Mouse (Mus musculus): Measurements from ENCODE around the gene Orm2. TPM values are rescaled to one million over a fixed set of nuclear protein-coding genes. Genes with fewer than 3 reads are reported as not detected.

Orm2 gene
- total and polyA plus RNA-seq, 3 experiments, result not detected

GRCm38 (mm10) chr4:63408247-63408646 is 46.0 kb downstream of the Orm2 start:
- dilution Hi-C loops (cut with MboI; ENCODE audit: extremely low pct_ligation_motif_present, extremely low pct_unique_long_range_greater_than_20kb, low sequenced_read_pairs) (no loop called here), in situ Hi-C loops (cut with MboI; ENCODE audit: low pct_ligation_motif_present, low pct_unique_long_range_greater_than_20kb, low sequenced_read_pairs) (loop anchor here (5.0 to 25.0 kb wide), 5 partner anchors 36 to 529 kb away; partner anchors contain the start of genes Orm3 and Tnfsf8)
- Histone ChIP-seq H3K27me3 (replicated peaks) (no peaks in the 10 kb centered on the region), H3K9ac (ENCODE audit: insufficient read depth, low read depth) (peak overlapping the region; percentile 99), H3K4me2 (ENCODE audit: insufficient read depth, low read depth, poor library complexity, severe bottlenecking) (peak overlapping the region; percentile 85), H3K36me3 (replicated peaks in 1 of 2; ENCODE audit: control insufficient read depth in 1 of 2, insufficient read depth in 1 of 2, low read length in 1 of 2) (peaks cover 0 to 10% of the 10 kb centered on the region in 2 experiments), H3K79me2 (replicated peaks; ENCODE audit: control insufficient read depth, extremely low read depth, insufficient read depth, poor library complexity, severe bottlenecking) (peaks cover 42% of the 10 kb centered on the region), H3K4me1 (ENCODE audit: control insufficient read depth in 1 of 2, insufficient read depth in 2 of 2) (peaks cover 23 to 51% of the 10 kb centered on the region in 2 experiments), H3K4me3 (replicated peaks in 1 of 3; ENCODE audit: low read depth in 2 of 3, low read length in 2 of 3, poor library complexity in 1 of 3) (peak overlapping the region; percentile 53 to 93 (median 64)), H3K9me3 (replicated peaks; ENCODE audit: low read length) (no peaks in the 10 kb centered on the region), H3K27ac (ENCODE audit: insufficient read depth, low read depth) (peak overlapping the region; percentile 97)
- TF ChIP-seq MAZ (IDR thresholded peaks at IDR 0.05; ENCODE audit: low read depth, low read length), result no peak
- TF ChIP-seq USF2 (conservative IDR thresholded peaks at IDR 0.05; ENCODE audit: low read depth, low read length), result no peak
- no peak for TF ChIP-seq ZC3H11A (IDR thresholded peaks at IDR 0.05; ENCODE audit: low read depth, low read length)
- no peak for TF ChIP-seq MEF2A (IDR thresholded peaks at IDR 0.05; ENCODE audit: borderline replicate concordance, low read depth, low read length)
- no peak for TF ChIP-seq EP300 (IDR thresholded peaks at IDR 0.05; ENCODE audit: low read length)
- TF ChIP-seq CHD2 (IDR thresholded peaks at IDR 0.05; ENCODE audit: low read length), result no peak
- TF ChIP-seq POLR2A (IDR thresholded peaks at IDR 0.05; ENCODE audit: low read depth, low read length), result no peak
- TF ChIP-seq E2F4 (IDR thresholded peaks at IDR 0.05; ENCODE audit: insufficient replicate concordance, low read depth, low read length), result no peak
- no peak for TF ChIP-seq BHLHE40 (IDR thresholded peaks at IDR 0.05; ENCODE audit: low read depth, low read length)
- no peak for TF ChIP-seq MXI1 (IDR thresholded peaks at IDR 0.05; ENCODE audit: low read depth, low read length)
- no peak for TF ChIP-seq IRF4 (IDR thresholded peaks at IDR 0.05; ENCODE audit: low read depth, low read length)
- no peak for TF ChIP-seq PAX5 (IDR thresholded peaks at IDR 0.05; ENCODE audit: low read length)
- TF ChIP-seq POLR2AphosphoS2 (IDR thresholded peaks at IDR 0.05; ENCODE audit: low read depth, low read length), result no peak
- no peak for DNase-seq (ENCODE audit: extremely low read depth)

GRCm38 (mm10) chr4:63408649-63409048 is 46.4 kb downstream of the Orm2 start:
- dilution Hi-C loops (cut with MboI; ENCODE audit: extremely low pct_ligation_motif_present, extremely low pct_unique_long_range_greater_than_20kb, low sequenced_read_pairs) (no loop called here), in situ Hi-C loops (cut with MboI; ENCODE audit: low pct_ligation_motif_present, low pct_unique_long_range_greater_than_20kb, low sequenced_read_pairs) (loop anchor here (5.0 to 25.0 kb wide), 5 partner anchors 36 to 529 kb away; partner anchors contain the start of genes Orm3 and Tnfsf8)
- peak overlapping the region; percentile 53 to 93 (median 64) for H3K4me3 ChIP-seq (replicated peaks in 1 of 3; ENCODE audit: low read depth in 2 of 3, low read length in 2 of 3, poor library complexity in 1 of 3)
- H3K9ac ChIP-seq (ENCODE audit: insufficient read depth, low read depth), result peak overlapping the region; percentile 99
- DNase-seq (ENCODE audit: extremely low read depth), result peak; percentile 81
- peak overlapping the region; percentile 85 for H3K4me2 ChIP-seq (ENCODE audit: insufficient read depth, low read depth, poor library complexity, severe bottlenecking)
- peaks cover 0 to 10% of the 10 kb centered on the region in 2 experiments for H3K36me3 ChIP-seq (replicated peaks in 1 of 2; ENCODE audit: control insufficient read depth in 1 of 2, insufficient read depth in 1 of 2, low read length in 1 of 2)
- H3K4me1 ChIP-seq (ENCODE audit: control insufficient read depth in 1 of 2, insufficient read depth in 2 of 2), result peaks cover 22 to 47% of the 10 kb centered on the region in 2 experiments
- peaks cover 40% of the 10 kb centered on the region for H3K79me2 ChIP-seq (replicated peaks; ENCODE audit: control insufficient read depth, extremely low read depth, insufficient read depth, poor library complexity, severe bottlenecking)
- no peaks in the 10 kb centered on the region for H3K9me3 ChIP-seq (replicated peaks; ENCODE audit: low read length)
- H3K27me3 ChIP-seq (replicated peaks), result no peaks in the 10 kb centered on the region
- H3K27ac ChIP-seq (ENCODE audit: insufficient read depth, low read depth), result peak overlapping the region; percentile 97
- TF ChIP-seq USF2 (conservative IDR thresholded peaks at IDR 0.05; ENCODE audit: low read depth, low read length) (no peak), MAZ (IDR thresholded peaks at IDR 0.05; ENCODE audit: low read depth, low read length) (peak; percentile 35; the same call in 1 of the 2 replicates), EP300 (IDR thresholded peaks at IDR 0.05; ENCODE audit: low read length) (no peak), TCF12 (IDR thresholded peaks at IDR 0.05; ENCODE audit: low read depth, low read length) (no peak), ZC3H11A (IDR thresholded peaks at IDR 0.05; ENCODE audit: low read depth, low read length) (peak; percentile 41), ELF1 (IDR thresholded peaks at IDR 0.05; ENCODE audit: low read depth, low read length) (no peak), ETS1 (conservative IDR thresholded peaks at IDR 0.05; ENCODE audit: low read depth, low read length) (no peak), NRF1 (IDR thresholded peaks at IDR 0.05; ENCODE audit: low read depth, low read length) (0 out of 2 replicates have a peak, but pooled peaks have one; percentile 14), NELFE (IDR thresholded peaks at IDR 0.05; ENCODE audit: low read depth, low read length) (peak; percentile 13; the same call in 1 of the 2 replicates), ZKSCAN1 (IDR thresholded peaks at IDR 0.05; ENCODE audit: borderline replicate concordance, low read depth, low read length) (no peak), POLR2AphosphoS2 (IDR thresholded peaks at IDR 0.05; ENCODE audit: low read depth, low read length) (no peak), TBP (conservative IDR thresholded peaks at IDR 0.05; ENCODE audit: low read depth, low read length) (no peak), BHLHE40 (IDR thresholded peaks at IDR 0.05; ENCODE audit: low read depth, low read length) (no peak; the same call in 1 of the 2 replicates), JUND (conservative IDR thresholded peaks at IDR 0.05; ENCODE audit: low read depth, low read length) (no peak), RCOR1 (conservative IDR thresholded peaks at IDR 0.05; ENCODE audit: low read depth, low read length) (no peak), MAFK (IDR thresholded peaks at IDR 0.05; ENCODE audit: insufficient replicate concordance, low read length) (no peak), CTCF (conservative IDR thresholded peaks at IDR 0.05 in 1 of 2, IDR thresholded peaks at IDR 0.05 in 1 of 2; ENCODE audit: low read depth in 2 of 2, low read length in 2 of 2) (peak; percentile 45 to 91), PAX5 (IDR thresholded peaks at IDR 0.05; ENCODE audit: low read length) (no peak), E2F4 (IDR thresholded peaks at IDR 0.05; ENCODE audit: insufficient replicate concordance, low read depth, low read length) (no peak), MYC (IDR thresholded peaks at IDR 0.05; ENCODE audit: low read depth, low read length) (no peak), JUN (IDR thresholded peaks at IDR 0.05; ENCODE audit: insufficient read depth, low read depth, low read length) (no peak), SIN3A (IDR thresholded peaks at IDR 0.05; ENCODE audit: low read length) (peak; percentile 79), IRF4 (IDR thresholded peaks at IDR 0.05; ENCODE audit: low read depth, low read length) (peak; percentile 37; the same call in 1 of the 2 replicates), POLR2A (IDR thresholded peaks at IDR 0.05; ENCODE audit: low read depth, low read length) (no peak), ZMIZ1 (IDR thresholded peaks at IDR 0.05; ENCODE audit: low read depth, low read length) (no peak), RAD21 (IDR thresholded peaks at IDR 0.05; ENCODE audit: low read depth, low read length) (peak; percentile 84), UBTF (IDR thresholded peaks at IDR 0.05; ENCODE audit: low read depth, low read length) (peak; percentile 43; the same call in 1 of the 2 replicates)

Data from CH12.LX (cell line).